Mouse (Mus musculus): ENCODE data around the gene Syngr3. TPM values are rescaled to one million over a fixed set of nuclear protein-coding genes. Genes with fewer than 3 reads are reported as not detected.

Gene Syngr3
- total RNA-seq, 4 experiments from 2014 or later = 163 to 176 (median 164) TPM

- DNase-seq (ENCODE audit: low spot score in 2 of 2) = no peak
These were observed 43.4 kb downstream of the Syngr3 start for GRCm38 (mm10) chr17:24646381-24646780.

GRCm38 (mm10) chr17:24645916-24646315 is 43.8 kb downstream of the Syngr3 start:
- no peak for DNase-seq (ENCODE audit: low spot score in 2 of 2)

GRCm38 (mm10) chr17:24644875-24645721 is 44.7 kb downstream of the Syngr3 start:
- no peak for DNase-seq (ENCODE audit: low spot score in 2 of 2)

GRCm38 (mm10) chr17:24644030-24644715 is 45.6 kb downstream of the Syngr3 start:
- no peak for DNase-seq (ENCODE audit: low spot score in 2 of 2)

- DNase-seq (ENCODE audit: low spot score in 2 of 2) = no peak
These were observed 46.9 kb downstream of the Syngr3 start for GRCm38 (mm10) chr17:24642791-24643343.

GRCm38 (mm10) chr17:24641944-24642343 is 47.8 kb downstream of the Syngr3 start:
- DNase-seq (ENCODE audit: low spot score in 2 of 2) = no peak

- no peak for DNase-seq (ENCODE audit: low spot score in 2 of 2)
These were observed 49.2 kb downstream of the Syngr3 start for GRCm38 (mm10) chr17:24640581-24640980.

- DNase-seq (ENCODE audit: low spot score in 2 of 2) = no peak
These were observed 49.6 kb downstream of the Syngr3 start for GRCm38 (mm10) chr17:24640119-24640518.

- DNase-seq (ENCODE audit: low spot score in 2 of 2) = no peak
These were observed 50.2 kb downstream of the Syngr3 start for GRCm38 (mm10) chr17:24639571-24639988.

GRCm38 (mm10) chr17:24638840-24639239 is 50.9 kb downstream of the Syngr3 start:
- no peak for DNase-seq (ENCODE audit: low spot score in 2 of 2)

- DNase-seq (ENCODE audit: low spot score in 2 of 2) = no peak
These were observed 51.5 kb downstream of the Syngr3 start for GRCm38 (mm10) chr17:24638214-24638613.

- no peak for DNase-seq (ENCODE audit: low spot score in 2 of 2)
These were observed 52.8 kb downstream of the Syngr3 start for GRCm38 (mm10) chr17:24636781-24637481.

GRCm38 (mm10) chr17:24635694-24636093 is 54.1 kb downstream of the Syngr3 start:
- DNase-seq (ENCODE audit: low spot score in 2 of 2) = no peak

Other genes starting within 250 kb of the Syngr3 start
- gene Dnase1l2, start 246.8 kb downstream of the Syngr3 start, total RNA-seq (2022) = 1 to 10 TPM; 3.7 to 6.9 (median 5.1) TPM
- gene E4f1, start 219.6 kb downstream of the Syngr3 start, total RNA-seq (2022) = 10 to 100 TPM; 32.3 to 36.2 (median 34.5) TPM
- 10 to 100 TPM; 59.0 to 68.7 (median 63.8) TPM for gene Pgp, start 219.6 kb downstream of the Syngr3 start, total RNA-seq (2022)
- gene Bricd5, start 216.1 kb downstream of the Syngr3 start, total RNA-seq (2022) = 1 to 10 TPM; 1.6 to 2.4 (median 1.8) TPM
- 10 to 100 TPM; 29.2 to 39.0 (median 35.4) TPM for gene Mlst8, start 210.9 kb downstream of the Syngr3 start, total RNA-seq (2022)
- 100 to 1,000 TPM; 119 to 135 (median 127) TPM for gene Caskin1, start 201.4 kb downstream of the Syngr3 start, total RNA-seq (2022)
- gene Traf7, start 162.0 kb downstream of the Syngr3 start, total RNA-seq (2022) = 10 to 100 TPM; 78.0 to 85.3 (median 83.4) TPM
- gene Rab26, start 155.7 kb downstream of the Syngr3 start, total RNA-seq (2022) = 10 to 100 TPM; 41.3 to 54.4 (median 48.4) TPM
- gene Pkd1, start 140.1 kb downstream of the Syngr3 start, total RNA-seq (2022) = 10 to 100 TPM; 67.7 to 81.1 (median 77.3) TPM
- 100 to 1,000 TPM; 123 to 148 (median 137) TPM for gene Tsc2, start 57.3 kb downstream of the Syngr3 start, total RNA-seq (2022)
- 1 to 10 TPM; 5.7 to 7.0 (median 6.1) TPM for gene Nthl1, start 57.3 kb downstream of the Syngr3 start, total RNA-seq (2022)
- 10 to 100 TPM; 41.0 to 47.7 (median 42.0) TPM for gene Slc9a3r2, start 39.6 kb downstream of the Syngr3 start, total RNA-seq (2022)
- gene Npw, start 31.5 kb downstream of the Syngr3 start, total RNA-seq (2022) = under 1 TPM in 1 of 4 experiments, not detected in 3; 0.63 TPM
- 10 to 100 TPM; 30.4 to 40.9 (median 36.1) TPM for gene Zfp598, start 20.3 kb downstream of the Syngr3 start, total RNA-seq (2022)
- 10 to 100 TPM; 17.6 to 19.2 (median 18.0) TPM for gene Gfer, start 6.2 kb upstream of the Syngr3 start, total RNA-seq (2022)
- 1 to 10 TPM; 2.8 to 5.9 (median 3.0) TPM for gene Noxo1, start 6.3 kb upstream of the Syngr3 start, total RNA-seq (2022)
- 10 to 100 TPM; 23.4 to 29.7 (median 25.6) TPM for gene Tbl3, start 17.7 kb upstream of the Syngr3 start, total RNA-seq (2022)
- gene Rnf151, start 28.1 kb upstream of the Syngr3 start, total RNA-seq (2022) = under 1 TPM in 1 of 4 experiments, not detected in 3; 0.37 TPM
- 100 to 1,000 TPM; 270 to 312 (median 290) TPM for gene Rps2, start 28.2 kb upstream of the Syngr3 start, total RNA-seq (2022)
- gene Ndufb10, start 34.5 kb upstream of the Syngr3 start, total RNA-seq (2022) = 100 to 1,000 TPM; 208 to 258 (median 238) TPM
- gene Rpl3l, start 37.9 kb upstream of the Syngr3 start, total RNA-seq (2022) = under 1 TPM; 0.36 to 0.94 (median 0.43) TPM
- gene Msrb1, start 46.7 kb upstream of the Syngr3 start, total RNA-seq (2022) = 10 to 100 TPM; 41.4 to 52.7 (median 44.7) TPM
- gene Hs3st6, start 63.0 kb upstream of the Syngr3 start, total RNA-seq (2022) = under 1 TPM; 0.51 to 0.65 (median 0.55) TPM
- gene Meiob, start 114.3 kb upstream of the Syngr3 start, total RNA-seq (2022) = not detected
- 100 to 1,000 TPM; 129 to 143 (median 135) TPM for gene Hagh, start 150.2 kb upstream of the Syngr3 start, total RNA-seq (2022)
- gene Fahd1, start 160.4 kb upstream of the Syngr3 start, total RNA-seq (2022) = 10 to 100 TPM; 18.7 to 19.5 (median 19.1) TPM
- gene Igfals, start 176.0 kb upstream of the Syngr3 start, total RNA-seq (2022) = under 1 TPM in 2 of 4 experiments, not detected in 2; 0.17 to 0.25 TPM
- 10 to 100 TPM; 28.1 to 33.7 (median 32.0) TPM for gene Nubp2, start 196.4 kb upstream of the Syngr3 start, total RNA-seq (2022)
- 10 to 100 TPM; 51.6 to 57.5 (median 55.3) TPM for gene Spsb3, start 196.7 kb upstream of the Syngr3 start, total RNA-seq (2022)
- 10 to 100 TPM; 44.3 to 57.5 (median 48.6) TPM for gene Eme2, start 205.1 kb upstream of the Syngr3 start, total RNA-seq (2022)
- 10 to 100 TPM; 65.0 to 73.3 (median 69.1) TPM for gene Mrps34, start 205.2 kb upstream of the Syngr3 start, total RNA-seq (2022)
- 10 to 100 TPM; 43.5 to 59.7 (median 55.1) TPM for gene Nme3, start 206.5 kb upstream of the Syngr3 start, total RNA-seq (2022)
- 100 to 1,000 TPM; 348 to 379 (median 363) TPM for gene Mapk8ip3, start 247.0 kb upstream of the Syngr3 start, total RNA-seq (2022)

Data from left cerebral cortex, adult 8-10 months (tissue).